Mouse (Mus musculus) right cerebral cortex, adult 2 months (tissue): ENCODE results near the gene Pnldc1.

Source experiments
- DNase-seq, 2 experiments: peaks; one replicate each; pipeline ENCODE4 v3.0.0; 2021 to 2022; ENCODE audit warnings: low spot score in 2 of 2

The Pnldc1 gene

DNA sequence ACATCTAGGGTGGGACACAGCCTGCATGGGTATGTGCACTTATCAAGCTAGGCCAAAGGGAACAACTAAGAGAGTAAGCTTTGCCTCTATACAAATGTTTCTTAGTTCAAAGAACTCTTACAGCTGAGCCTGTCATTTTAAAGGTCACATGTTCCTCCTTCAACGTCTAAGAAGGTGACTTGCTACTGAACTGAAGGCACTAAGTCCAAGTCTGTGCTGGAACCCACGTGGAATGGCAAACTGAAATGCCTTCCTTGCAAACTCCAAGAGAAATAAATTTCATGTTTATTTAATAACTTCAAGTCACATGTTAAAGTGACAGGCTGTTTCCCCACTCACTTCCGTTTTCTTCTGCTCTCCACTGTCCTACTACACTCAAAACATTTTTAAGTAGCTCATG, 52.6 kb downstream of the Pnldc1 start:
- DNase-seq, result no peak

DNA sequence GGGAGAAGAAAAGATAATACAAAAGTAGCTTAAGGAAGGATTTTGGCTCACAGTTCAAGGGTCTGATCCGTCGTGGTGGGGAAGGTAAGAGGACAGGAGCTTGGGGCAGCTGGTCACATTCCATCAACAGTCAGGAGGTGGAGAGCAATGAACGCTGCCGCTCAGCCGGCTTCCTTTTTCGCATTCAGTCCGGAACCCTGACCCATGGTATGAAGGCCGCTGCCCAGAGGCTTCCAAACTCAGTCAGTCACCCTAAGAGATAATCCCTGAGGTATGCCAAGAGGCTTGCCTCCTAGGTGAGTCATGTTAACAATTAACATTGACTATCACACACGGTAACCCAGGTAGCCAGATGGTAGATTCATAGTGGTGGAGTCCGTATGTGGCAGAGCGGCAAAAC, 55.6 kb downstream of the Pnldc1 start:
- DNase-seq, result no peak

DNA sequence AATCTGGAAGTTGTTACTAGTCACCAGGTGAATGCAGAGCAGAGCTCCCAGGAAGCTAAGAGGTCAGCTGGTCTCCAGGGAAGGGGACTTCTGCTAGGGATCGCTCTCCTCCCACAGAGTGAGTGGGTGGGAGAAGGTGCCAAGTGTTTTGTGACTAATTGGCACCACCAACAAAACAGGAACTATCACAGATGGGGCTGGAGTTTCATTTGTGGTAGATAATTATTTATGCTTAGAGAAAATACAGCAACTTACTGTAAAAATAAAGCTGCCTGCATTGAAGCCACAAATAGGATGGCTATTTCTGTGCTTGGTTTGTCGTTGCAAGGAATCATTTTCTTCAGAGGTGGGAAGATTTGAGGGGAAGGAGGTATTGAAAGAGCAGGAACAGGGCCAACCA, 56.2 kb downstream of the Pnldc1 start:
- peak; percentile 60 to 62 for DNase-seq

DNA sequence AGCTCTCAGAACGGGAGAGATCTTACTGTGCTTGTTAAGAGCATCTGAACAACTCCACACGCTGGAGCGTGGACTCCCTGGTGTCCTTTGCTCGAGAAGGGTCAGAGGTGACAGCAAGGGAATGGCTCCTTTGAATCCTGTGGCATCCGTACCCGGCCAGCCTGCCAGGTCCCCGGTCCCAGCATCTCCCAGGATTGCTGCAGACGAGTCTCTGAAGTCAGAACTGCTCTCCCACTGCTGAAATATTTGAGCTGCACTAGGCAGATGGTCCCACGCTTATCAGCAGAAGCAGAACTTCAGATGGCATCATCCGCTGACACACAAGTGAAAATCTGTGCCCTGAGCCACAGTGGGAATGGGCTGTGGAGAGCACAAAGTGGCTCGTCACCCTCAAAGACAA, 58.3 kb downstream of the Pnldc1 start:
- peak; percentile 62 to 68 for DNase-seq

DNA sequence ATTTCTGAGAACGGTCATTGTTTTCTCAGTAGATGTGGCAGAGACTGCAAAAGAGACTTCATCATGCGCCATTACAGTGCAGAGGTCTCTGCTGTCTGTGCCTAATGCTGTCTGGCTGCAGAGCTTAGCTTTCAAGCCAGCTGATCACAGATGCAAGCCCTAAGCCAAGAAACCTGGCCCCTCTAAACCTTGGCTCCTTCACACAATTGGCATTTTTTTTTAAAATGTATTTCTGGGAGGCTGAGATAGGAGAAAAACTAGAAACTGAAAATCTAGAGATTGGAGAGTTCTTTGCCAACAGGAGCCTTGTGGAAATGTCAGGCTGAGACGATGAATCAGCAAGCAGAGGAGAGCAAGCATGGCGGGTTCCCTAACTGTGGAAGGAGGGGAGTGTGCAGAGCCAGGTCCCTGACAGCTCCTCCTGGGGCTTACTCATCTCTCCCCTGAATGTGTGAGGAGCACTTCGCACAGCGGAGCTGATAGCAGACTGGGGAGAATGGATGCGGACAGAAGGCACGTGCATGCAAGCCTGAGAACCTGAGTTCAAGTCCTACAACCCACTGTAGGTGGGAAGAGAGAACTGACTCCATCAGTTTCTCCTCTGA, 60.1 kb downstream of the Pnldc1 start:
- DNase-seq, result peak; percentile 59 to 65

DNA sequence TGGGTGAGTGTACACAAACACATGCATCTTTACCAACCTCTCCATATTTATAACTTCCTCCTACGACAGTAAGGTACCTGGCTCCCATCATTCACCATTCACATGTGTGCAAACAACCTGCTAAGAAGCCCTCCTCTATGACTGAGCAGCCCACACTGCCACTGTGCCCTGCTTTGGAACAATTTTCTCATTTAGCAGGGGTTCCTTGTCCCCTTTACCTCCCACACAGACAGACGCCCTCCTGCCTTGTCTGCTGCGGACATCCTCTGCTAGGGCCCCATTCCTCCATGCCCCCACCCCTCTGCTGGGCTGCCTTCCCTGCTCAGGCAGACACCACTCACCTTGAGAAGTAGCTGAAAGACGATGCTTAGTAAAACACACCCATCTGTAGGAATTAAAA, 62.3 kb downstream of the Pnldc1 start:
- DNase-seq, result no peak

DNA sequence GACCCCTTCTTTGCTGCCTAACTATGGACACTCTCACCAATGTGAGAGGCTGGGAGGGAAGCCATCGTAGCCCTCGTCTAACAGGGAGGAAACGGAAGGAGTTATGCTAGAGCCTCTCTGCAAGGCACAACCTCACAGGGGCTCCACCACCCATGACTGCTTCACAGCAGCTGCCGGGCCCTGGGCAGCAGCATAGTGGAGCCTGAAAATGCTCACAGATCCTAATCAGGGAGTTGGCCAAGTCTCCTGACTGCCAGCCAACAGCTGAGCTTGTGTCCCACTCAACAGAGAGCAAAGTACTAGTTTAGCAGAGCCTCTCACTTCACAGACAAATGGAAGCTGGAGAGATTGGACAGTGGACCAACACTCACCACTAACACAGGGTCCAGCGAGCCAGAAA, 63.6 kb downstream of the Pnldc1 start:
- peak in 1 of 2 experiments; percentile 53 for DNase-seq

DNA sequence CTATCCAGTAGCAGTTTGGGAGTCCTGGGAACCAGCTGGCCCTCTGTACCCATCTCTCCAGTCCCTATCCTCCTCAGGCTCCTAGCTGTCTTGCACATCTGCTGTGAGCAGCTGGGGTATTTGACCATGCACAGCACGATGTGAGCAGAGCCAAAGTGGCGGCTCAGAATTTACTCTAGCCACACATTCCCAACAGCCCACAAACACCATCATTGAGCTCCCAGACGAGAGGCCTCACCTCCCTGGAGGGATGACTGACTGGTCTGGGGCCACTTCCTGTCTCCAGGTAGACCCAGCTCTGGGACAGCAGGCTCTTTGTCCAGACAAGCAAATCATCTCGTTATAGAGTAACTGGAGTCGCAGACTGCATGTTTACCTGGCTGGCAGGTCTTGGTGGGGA, 64.2 kb downstream of the Pnldc1 start:
- DNase-seq, result no peak

DNA sequence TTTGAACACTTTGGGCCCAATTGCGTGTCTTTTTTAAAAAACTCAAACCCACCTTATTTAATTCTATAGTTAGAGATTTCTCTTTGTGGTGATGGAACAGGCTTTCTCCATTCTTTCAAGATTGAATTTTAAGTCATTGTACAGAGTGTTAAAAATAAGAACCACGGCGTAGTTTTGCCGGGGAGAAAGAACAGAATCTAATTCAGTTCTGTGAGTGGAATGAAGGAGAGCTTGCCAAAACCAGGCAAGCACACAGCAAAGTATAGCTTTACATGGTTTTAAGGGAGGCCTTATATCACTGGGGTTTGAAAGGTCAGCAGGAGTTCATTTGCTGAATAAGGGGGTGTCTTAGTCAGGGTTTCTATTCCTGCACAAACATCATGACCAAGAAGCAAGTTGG, 65.5 kb downstream of the Pnldc1 start:
- DNase-seq, result no peak

DNA sequence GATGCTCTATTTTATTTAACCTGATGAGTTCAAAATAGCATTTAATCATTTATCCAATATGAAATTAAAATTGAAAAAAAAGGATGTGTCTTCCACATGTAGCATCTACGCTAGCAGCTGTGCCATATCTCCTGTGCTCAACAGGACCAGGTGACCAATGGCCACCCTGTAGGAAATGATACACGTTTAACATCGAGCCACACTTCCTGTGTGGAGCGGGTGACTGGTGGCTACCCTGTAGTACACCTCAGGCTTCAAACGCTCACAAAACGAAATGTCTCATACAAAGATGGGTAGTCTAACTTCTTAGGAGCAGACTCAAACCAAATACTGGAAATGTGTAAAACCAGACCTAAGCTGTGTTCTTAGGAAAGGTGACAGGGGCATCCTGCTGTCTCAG, 66.2 kb downstream of the Pnldc1 start:
- DNase-seq, result no peak

DNA sequence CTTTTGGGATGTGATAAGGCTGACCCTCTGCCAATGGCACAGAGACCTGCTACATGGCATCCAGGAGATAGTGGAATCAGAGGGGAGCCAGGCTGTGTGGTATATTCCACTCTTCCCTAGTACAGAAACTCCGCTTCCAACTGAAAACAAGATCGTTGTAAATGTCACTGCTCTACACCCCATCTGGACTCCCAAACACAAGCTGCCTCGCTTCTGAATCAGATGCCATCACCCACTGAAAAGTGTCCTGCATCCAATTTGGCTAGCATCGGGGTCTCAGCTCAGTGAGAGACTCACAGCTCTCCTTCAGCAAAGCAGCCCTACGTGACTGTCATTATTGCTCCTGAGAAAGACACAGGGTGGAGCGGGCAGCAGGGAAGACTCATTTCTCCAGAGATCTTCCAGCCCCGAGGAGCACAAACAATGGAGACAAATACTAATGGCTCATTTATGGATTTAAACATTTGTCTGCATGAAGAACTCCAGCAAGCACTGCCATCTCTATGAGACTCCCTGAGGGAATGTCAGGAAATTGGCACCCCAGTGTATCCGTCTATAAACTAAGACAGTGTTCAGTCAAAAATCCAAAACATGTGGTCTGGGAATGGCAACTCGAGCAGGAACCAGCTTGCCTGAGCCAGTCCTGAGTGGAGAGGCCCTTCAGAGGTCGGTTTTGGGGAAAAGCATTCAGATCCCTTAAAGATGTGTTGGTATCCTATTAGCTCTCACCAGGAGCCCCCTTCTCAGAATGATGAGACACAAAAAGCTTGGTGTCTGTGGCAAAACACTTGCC, 70.4 kb downstream of the Pnldc1 start:
- peak; percentile 54 to 65 for DNase-seq
